8 mouse cellular contexts compared by ENCODE assay signal in genomic region chr3:66219655-66220191, GRCm38 (mm10). TPM values are rescaled to one million over a fixed set of nuclear protein-coding genes. Genes with fewer than 3 reads are reported as not detected.
A peak's percentile ranks its signal among the peaks of the same experiment; 100 is the strongest.
DNase-seq lines count a peak whose midpoint lies in the region; ATAC-seq and TF ChIP-seq lines count a peak whose summit lies in the region.

Gene Ptx3 (plus strand): TSS chr3:66219910.

- H3K4me2 ChIP-seq in lung, embryonic 14.5 days, result peak within 1 kb of the TSS; percentile 96
- H3K4me2 ChIP-seq in hindbrain, embryonic 14.5 days (replicated peaks), result peak within 1 kb of the TSS; percentile 98
- H3K4me2 ChIP-seq in midbrain, embryonic 14.5 days (ENCODE audit: low read length), result peak within 1 kb of the TSS; percentile 95

- DNase-seq in lung, embryonic 14.5 days, result peak; percentile 57
- DNase-seq in lung, postnatal 36 days, result no peak
- peak; percentile 64 for DNase-seq in embryonic facial prominence, embryonic 10.5 days (ENCODE audit: low spot score)
- DNase-seq in hindbrain, embryonic 14.5 days (ENCODE audit: low spot score), result peak; percentile 25
- peak; percentile 70 for DNase-seq in midbrain, embryonic 14.5 days
- no peak for DNase-seq in spleen, adult 12 weeks (ENCODE audit: low spot score)
- DNase-seq in urinary bladder, postnatal 4 days (ENCODE audit: low spot score in 2 of 2), result no peak
- DNase-seq in cerebellum, postnatal 36 days, result no peak

- no peaks in the 10 kb centered on the region for H3K4me1 ChIP-seq in lung, embryonic 14.5 days (ENCODE audit: insufficient read depth)
- peaks cover 51% of the 10 kb centered on the region for H3K4me1 ChIP-seq in embryonic facial prominence, embryonic 10.5 days
- peaks cover 8% of the 10 kb centered on the region; the same call in 1 of the 2 replicates for H3K4me1 ChIP-seq in hindbrain, embryonic 14.5 days (replicated peaks; ENCODE audit: control insufficient read depth, insufficient read depth, low read length)
- H3K4me1 ChIP-seq in midbrain, embryonic 14.5 days (ENCODE audit: control insufficient read depth, insufficient read depth, low read length), result peaks cover 12% of the 10 kb centered on the region; the same call in 1 of the 2 replicates

- H3K27ac ChIP-seq in lung, embryonic 14.5 days (ENCODE audit: low read depth), result no peak within 1 kb of the TSS
- H3K27ac ChIP-seq in embryonic facial prominence, embryonic 10.5 days (replicated peaks), result peak within 1 kb of the TSS; percentile 92
- peak within 1 kb of the TSS; percentile 47; the same call in 1 of the 2 replicates for H3K27ac ChIP-seq in hindbrain, embryonic 14.5 days
- H3K27ac ChIP-seq in midbrain, embryonic 14.5 days (replicated peaks; ENCODE audit: low read depth, low read length), result peak within 1 kb of the TSS; percentile 41; the same call in 1 of the 2 replicates

- peak within 1 kb of the TSS; percentile 58 for H3K9ac ChIP-seq in lung, embryonic 14.5 days
- H3K9ac ChIP-seq in hindbrain, embryonic 14.5 days, result peak within 1 kb of the TSS; percentile 69
- peak within 1 kb of the TSS; percentile 57 for H3K9ac ChIP-seq in midbrain, embryonic 14.5 days (replicated peaks; ENCODE audit: low read length)

- H3K36me3 ChIP-seq in lung, embryonic 14.5 days (ENCODE audit: insufficient read depth), result no peaks in the 10 kb centered on the region
- H3K36me3 ChIP-seq in embryonic facial prominence, embryonic 10.5 days (replicated peaks), result peaks cover 3% of the 10 kb centered on the region
- H3K36me3 ChIP-seq in hindbrain, embryonic 14.5 days (replicated peaks; ENCODE audit: control insufficient read depth, insufficient read depth), result no peaks in the 10 kb centered on the region
- H3K36me3 ChIP-seq in midbrain, embryonic 14.5 days (ENCODE audit: control insufficient read depth, insufficient read depth, low read length), result no peaks in the 10 kb centered on the region

- WGBS in lung, embryonic 14.5 days, result 7% methylated on average over 20 of the region's 20 CpGs
- WGBS in embryonic facial prominence, embryonic 10.5 days, result 2% methylated on average over 20 of the region's 20 CpGs
- WGBS in hindbrain, embryonic 14.5 days, result 3% methylated on average over 20 of the region's 20 CpGs
- 2% methylated on average over 20 of the region's 20 CpGs for WGBS in midbrain, embryonic 14.5 days

- H3K27me3 ChIP-seq in lung, embryonic 14.5 days (ENCODE audit: insufficient read depth, low read length), result no peaks in the 10 kb centered on the region; the same call in none of the 2 replicates
- peaks cover 13% of the 10 kb centered on the region for H3K27me3 ChIP-seq in embryonic facial prominence, embryonic 10.5 days (replicated peaks; ENCODE audit: low read depth, poor library complexity, severe bottlenecking)
- peaks cover 5% of the 10 kb centered on the region; the same call in 1 of the 2 replicates for H3K27me3 ChIP-seq in hindbrain, embryonic 14.5 days (ENCODE audit: control insufficient read depth, insufficient read depth, low read length)
- peaks cover 13% of the 10 kb centered on the region for H3K27me3 ChIP-seq in midbrain, embryonic 14.5 days (ENCODE audit: control insufficient read depth, insufficient read depth, low read length)

- no peak for TF ChIP-seq CTCF in lung, embryonic 14.5 days (IDR thresholded peaks at IDR 0.05; ENCODE audit: low read depth)

- peak within 1 kb of the TSS; percentile 54 for H3K4me3 ChIP-seq in lung, embryonic 14.5 days (ENCODE audit: low read depth, low read length)
- peak within 1 kb of the TSS; percentile 72 for H3K4me3 ChIP-seq in embryonic facial prominence, embryonic 10.5 days
- peak within 1 kb of the TSS; percentile 51 for H3K4me3 ChIP-seq in hindbrain, embryonic 14.5 days (replicated peaks; ENCODE audit: low read length)
- peak within 1 kb of the TSS; percentile 58 for H3K4me3 ChIP-seq in midbrain, embryonic 14.5 days (replicated peaks; ENCODE audit: low read depth, low read length)

- ATAC-seq in lung, embryonic 14.5 days (ENCODE audit: insufficient read depth), result no peak
- ATAC-seq in hindbrain, embryonic 14.5 days (ENCODE audit: low FRiP score), result peak; percentile 38; the same call in 1 of the 2 replicates
- peak; percentile 12 for ATAC-seq in midbrain, embryonic 14.5 days (ENCODE audit: low FRiP score, low TSS enrichment)

- no peaks in the 10 kb centered on the region for H3K9me3 ChIP-seq in lung, embryonic 14.5 days (ENCODE audit: low read depth, low read length)
- no peaks in the 10 kb centered on the region for H3K9me3 ChIP-seq in embryonic facial prominence, embryonic 10.5 days
- H3K9me3 ChIP-seq in hindbrain, embryonic 14.5 days (ENCODE audit: control insufficient read depth, low read length), result no peaks in the 10 kb centered on the region
- H3K9me3 ChIP-seq in midbrain, embryonic 14.5 days (ENCODE audit: control insufficient read depth, low read length), result no peaks in the 10 kb centered on the region

RNA-seq across cellular contexts. Expression of gene Ptx3, which starts in this region (rescaled TPM):
- polyA plus RNA-seq in lung, embryonic 14.5 days (2014; fragmentation: Nextera tagmentation; extraction: Ambion mirVana), result 1.8 and 2.0 TPM in 2 replicates
- 13.6 TPM in 2 replicates for polyA plus RNA-seq in embryonic facial prominence, embryonic 10.5 days (2016; fragmentation: Nextera tagmentation; extraction: Ambion mirVana)
- 2.1 and 3.6 TPM in 2 replicates for polyA plus RNA-seq in hindbrain, embryonic 14.5 days (2014; fragmentation: Nextera tagmentation; extraction: Ambion mirVana)
- polyA plus RNA-seq in midbrain, embryonic 14.5 days (2014; fragmentation: Nextera tagmentation; extraction: Ambion mirVana), result 9.0 and 9.8 TPM in 2 replicates

Comparison
In these comparisons a context has a peak if more than half of its experiments do, and no peak if none do; other contexts are left out.
1. DNase-seq: peak in lung, embryonic 14.5 days (single experiment), embryonic facial prominence, embryonic 10.5 days (single experiment), hindbrain, embryonic 14.5 days (single experiment) and midbrain, embryonic 14.5 days (single experiment); none in lung, postnatal 36 days (single experiment), spleen, adult 12 weeks (single experiment), urinary bladder, postnatal 4 days (0 of 2) and cerebellum, postnatal 36 days (0 of 2).
2. Peak in every context shown above with its lines, with median percentiles within 50 percentile points of each other: H3K4me2 ChIP-seq, H3K4me3 ChIP-seq and H3K9ac ChIP-seq.